Mouse (Mus musculus) kidney, postnatal 10 days (tissue): ENCODE measurements around the gene Pot1a.

Experiments used
- DNase-seq: peaks from one replicate; pipeline ENCODE4 v3.0.0; 2021; ENCODE audit warnings: mixed read lengths

Gene Pot1a

GRCm38 (mm10) chr6:25808806-25809495 lies at the start of gene Pot1a:
Gene Pot1a (minus strand): TSS chr6:25809246.
- peak; percentile 98 for DNase-seq

- no peak for DNase-seq
These were observed 27.2 kb upstream of the Pot1a start for GRCm38 (mm10) chr6:25836261-25836660.

GRCm38 (mm10) chr6:25806021-25806420 lies 3.0 kb downstream of the Pot1a start:
- DNase-seq: no peak

GRCm38 (mm10) chr6:25802269-25802668 lies 6.8 kb downstream of the Pot1a start:
- DNase-seq: peak; percentile 60

- no peak for DNase-seq
These were observed 7.8 kb downstream of the Pot1a start for GRCm38 (mm10) chr6:25801230-25801629.

- DNase-seq: no peak
These were observed 40.8 kb downstream of the Pot1a start for GRCm38 (mm10) chr6:25768238-25768637.

GRCm38 (mm10) chr6:25767552-25767951 lies 41.5 kb downstream of the Pot1a start:
- no peak for DNase-seq

- peak; percentile 21 for DNase-seq
These were observed 42.0 kb downstream of the Pot1a start for GRCm38 (mm10) chr6:25767073-25767472.

GRCm38 (mm10) chr6:25766283-25766682 lies 42.8 kb downstream of the Pot1a start:
- no peak for DNase-seq

GRCm38 (mm10) chr6:25752651-25753050 lies 56.4 kb downstream of the Pot1a start:
- no peak for DNase-seq

GRCm38 (mm10) chr6:25736533-25736932 lies 72.5 kb downstream of the Pot1a start:
- no peak for DNase-seq

- no peak for DNase-seq
These were observed 82.5 kb downstream of the Pot1a start for GRCm38 (mm10) chr6:25726560-25726959.

- no peak for DNase-seq
These were observed 98.4 kb downstream of the Pot1a start for GRCm38 (mm10) chr6:25710601-25711000.

GRCm38 (mm10) chr6:25709250-25709895 lies 99.7 kb downstream of the Pot1a start:
- DNase-seq: peak; percentile 54

- DNase-seq: no peak
These were observed 109.1 kb downstream of the Pot1a start for GRCm38 (mm10) chr6:25699956-25700355.
